Mouse (Mus musculus): Measurements from ENCODE around the gene Plek2. TPM values are rescaled to one million over a fixed set of nuclear protein-coding genes. Genes with fewer than 3 reads are reported as not detected.

The Plek2 gene
- 3.2 and 3.4 TPM in 2 replicates for polyA plus RNA-seq (2014; fragmentation: Nextera tagmentation; extraction: Ambion mirVana)

GRCm38 (mm10) chr12:78906707-78907162 lies at the start of gene Plek2:
Gene Plek2, minus strand, starts transcription at chr12:78906964.
- ATAC-seq (replicated peaks; ENCODE audit: insufficient number of reproducible peaks, low FRiP score, low TSS enrichment, low read depth): peak; percentile 64; the same call in 1 of the 2 replicates

GRCm38 (mm10) chr12:78956405-78956804 lies 49.6 kb upstream of the Plek2 start:
- no peaks in the 10 kb centered on the region for H3K27me3 ChIP-seq (ENCODE audit: control insufficient read depth, insufficient read depth, low read length)
- no peaks in the 10 kb centered on the region for H3K36me3 ChIP-seq (replicated peaks; ENCODE audit: control insufficient read depth, insufficient read depth, low read depth, low read length)
- no peaks in the 10 kb centered on the region for H3K4me1 ChIP-seq (ENCODE audit: control insufficient read depth, insufficient read depth, low read length)
- no peak overlapping the region for H3K27ac ChIP-seq (replicated peaks; ENCODE audit: low read depth, low read length)
- DNase-seq (ENCODE audit: low spot score): no peak
- no peak for ATAC-seq (replicated peaks; ENCODE audit: insufficient number of reproducible peaks, low FRiP score, low TSS enrichment, low read depth)
- H3K4me2 ChIP-seq (ENCODE audit: low read depth, low read length): no peak overlapping the region
- H3K9ac ChIP-seq (replicated peaks; ENCODE audit: low read length): no peak overlapping the region
- WGBS: 70% methylated on average over 4 of the region's 4 CpGs
- H3K4me3 ChIP-seq (ENCODE audit: low read depth, low read length): no peak overlapping the region
- no peaks in the 10 kb centered on the region for H3K9me3 ChIP-seq (replicated peaks; ENCODE audit: control insufficient read depth, low read length)

More at GRCm38 (mm10) chr12:78906707-78907162, at the start of gene Plek2:
- Histone ChIP-seq H3K36me3 (replicated peaks; ENCODE audit: control insufficient read depth, insufficient read depth, low read depth, low read length) (no peaks in the 10 kb centered on the region), H3K27me3 (ENCODE audit: control insufficient read depth, insufficient read depth, low read length) (peaks cover 25% of the 10 kb centered on the region), H3K9me3 (replicated peaks; ENCODE audit: control insufficient read depth, low read length) (no peaks in the 10 kb centered on the region), H3K4me3 (ENCODE audit: low read depth, low read length) (peak within 1 kb of the TSS; percentile 36), H3K9ac (replicated peaks; ENCODE audit: low read length) (peak within 1 kb of the TSS; percentile 48), H3K27ac (replicated peaks; ENCODE audit: low read depth, low read length) (no peak within 1 kb of the TSS), H3K4me1 (ENCODE audit: control insufficient read depth, insufficient read depth, low read length) (peaks cover 6% of the 10 kb centered on the region), H3K4me2 (ENCODE audit: low read depth, low read length) (peak within 1 kb of the TSS; percentile 88)
- peak; percentile 65 for DNase-seq (ENCODE audit: low spot score)
- 2% methylated on average over 37 of the region's 38 CpGs for WGBS

GRCm38 (mm10) chr12:78952484-78952883 lies 45.7 kb upstream of the Plek2 start:
- DNase-seq (ENCODE audit: low spot score) (no peak), ATAC-seq (replicated peaks; ENCODE audit: insufficient number of reproducible peaks, low FRiP score, low TSS enrichment, low read depth) (no peak)
- H3K9me3 ChIP-seq (replicated peaks; ENCODE audit: control insufficient read depth, low read length): no peaks in the 10 kb centered on the region
- H3K4me1 ChIP-seq (ENCODE audit: control insufficient read depth, insufficient read depth, low read length): no peaks in the 10 kb centered on the region
- no peaks in the 10 kb centered on the region for H3K36me3 ChIP-seq (replicated peaks; ENCODE audit: control insufficient read depth, insufficient read depth, low read depth, low read length)
- no peak overlapping the region for H3K9ac ChIP-seq (replicated peaks; ENCODE audit: low read length)
- H3K27me3 ChIP-seq (ENCODE audit: control insufficient read depth, insufficient read depth, low read length): no peaks in the 10 kb centered on the region
- 56% methylated on average over 3 of the region's 3 CpGs for WGBS
- no peak overlapping the region for H3K4me2 ChIP-seq (ENCODE audit: low read depth, low read length)
- H3K4me3 ChIP-seq (ENCODE audit: low read depth, low read length): no peak overlapping the region
- no peak overlapping the region for H3K27ac ChIP-seq (replicated peaks; ENCODE audit: low read depth, low read length)

- WGBS: 70% methylated on average over 11 of the region's 11 CpGs
- Histone ChIP-seq H3K4me3 (ENCODE audit: low read depth, low read length) (no peak overlapping the region), H3K27me3 (ENCODE audit: control insufficient read depth, insufficient read depth, low read length) (no peaks in the 10 kb centered on the region), H3K9ac (replicated peaks; ENCODE audit: low read length) (no peak overlapping the region), H3K4me1 (ENCODE audit: control insufficient read depth, insufficient read depth, low read length) (no peaks in the 10 kb centered on the region), H3K36me3 (replicated peaks; ENCODE audit: control insufficient read depth, insufficient read depth, low read depth, low read length) (no peaks in the 10 kb centered on the region), H3K27ac (replicated peaks; ENCODE audit: low read depth, low read length) (no peak overlapping the region), H3K4me2 (ENCODE audit: low read depth, low read length) (no peak overlapping the region), H3K9me3 (replicated peaks; ENCODE audit: control insufficient read depth, low read length) (no peaks in the 10 kb centered on the region)
- DNase-seq (ENCODE audit: low spot score) (no peak), ATAC-seq (replicated peaks; ENCODE audit: insufficient number of reproducible peaks, low FRiP score, low TSS enrichment, low read depth) (no peak)
Measured at GRCm38 (mm10) chr12:78952053-78952452, 45.3 kb upstream of the Plek2 start.

GRCm38 (mm10) chr12:78947661-78948060 lies 40.9 kb upstream of the Plek2 start:
- Histone ChIP-seq H3K4me2 (ENCODE audit: low read depth, low read length) (no peak overlapping the region), H3K4me3 (ENCODE audit: low read depth, low read length) (no peak overlapping the region), H3K4me1 (ENCODE audit: control insufficient read depth, insufficient read depth, low read length) (no peaks in the 10 kb centered on the region), H3K27ac (replicated peaks; ENCODE audit: low read depth, low read length) (no peak overlapping the region), H3K9ac (replicated peaks; ENCODE audit: low read length) (no peak overlapping the region), H3K36me3 (replicated peaks; ENCODE audit: control insufficient read depth, insufficient read depth, low read depth, low read length) (no peaks in the 10 kb centered on the region), H3K9me3 (replicated peaks; ENCODE audit: control insufficient read depth, low read length) (no peaks in the 10 kb centered on the region), H3K27me3 (ENCODE audit: control insufficient read depth, insufficient read depth, low read length) (no peaks in the 10 kb centered on the region)
- no peak for DNase-seq (ENCODE audit: low spot score)
- ATAC-seq (replicated peaks; ENCODE audit: insufficient number of reproducible peaks, low FRiP score, low TSS enrichment, low read depth): no peak
- 46% methylated on average over 5 of the region's 5 CpGs for WGBS

- Histone ChIP-seq H3K9me3 (replicated peaks; ENCODE audit: control insufficient read depth, low read length) (no peaks in the 10 kb centered on the region), H3K4me3 (ENCODE audit: low read depth, low read length) (no peak overlapping the region), H3K27ac (replicated peaks; ENCODE audit: low read depth, low read length) (no peak overlapping the region), H3K9ac (replicated peaks; ENCODE audit: low read length) (no peak overlapping the region), H3K4me2 (ENCODE audit: low read depth, low read length) (no peak overlapping the region), H3K4me1 (ENCODE audit: control insufficient read depth, insufficient read depth, low read length) (no peaks in the 10 kb centered on the region), H3K27me3 (ENCODE audit: control insufficient read depth, insufficient read depth, low read length) (no peaks in the 10 kb centered on the region), H3K36me3 (replicated peaks; ENCODE audit: control insufficient read depth, insufficient read depth, low read depth, low read length) (no peaks in the 10 kb centered on the region)
- ATAC-seq (replicated peaks; ENCODE audit: insufficient number of reproducible peaks, low FRiP score, low TSS enrichment, low read depth): no peak
- DNase-seq (ENCODE audit: low spot score): peak; percentile 17
- 79% methylated on average over 6 of the region's 6 CpGs for WGBS
Measured at GRCm38 (mm10) chr12:78947161-78947560, 40.4 kb upstream of the Plek2 start.

- H3K9me3 ChIP-seq (replicated peaks; ENCODE audit: control insufficient read depth, low read length): no peaks in the 10 kb centered on the region
- H3K4me1 ChIP-seq (ENCODE audit: control insufficient read depth, insufficient read depth, low read length): no peaks in the 10 kb centered on the region
- no peaks in the 10 kb centered on the region for H3K27me3 ChIP-seq (ENCODE audit: control insufficient read depth, insufficient read depth, low read length)
- no peak overlapping the region for H3K9ac ChIP-seq (replicated peaks; ENCODE audit: low read length)
- 88% methylated on average over 6 of the region's 6 CpGs for WGBS
- H3K27ac ChIP-seq (replicated peaks; ENCODE audit: low read depth, low read length): no peak overlapping the region
- no peak for ATAC-seq (replicated peaks; ENCODE audit: insufficient number of reproducible peaks, low FRiP score, low TSS enrichment, low read depth)
- no peak overlapping the region for H3K4me3 ChIP-seq (ENCODE audit: low read depth, low read length)
- no peak overlapping the region for H3K4me2 ChIP-seq (ENCODE audit: low read depth, low read length)
- DNase-seq (ENCODE audit: low spot score): no peak
- H3K36me3 ChIP-seq (replicated peaks; ENCODE audit: control insufficient read depth, insufficient read depth, low read depth, low read length): no peaks in the 10 kb centered on the region
Measured at GRCm38 (mm10) chr12:78942931-78943330, 36.2 kb upstream of the Plek2 start.

GRCm38 (mm10) chr12:78940081-78940480 lies 33.3 kb upstream of the Plek2 start:
- 82% methylated on average over 5 of the region's 5 CpGs for WGBS
- H3K9me3 ChIP-seq (replicated peaks; ENCODE audit: control insufficient read depth, low read length): no peaks in the 10 kb centered on the region
- ATAC-seq (replicated peaks; ENCODE audit: insufficient number of reproducible peaks, low FRiP score, low TSS enrichment, low read depth) (no peak), DNase-seq (ENCODE audit: low spot score) (no peak)
- no peaks in the 10 kb centered on the region for H3K36me3 ChIP-seq (replicated peaks; ENCODE audit: control insufficient read depth, insufficient read depth, low read depth, low read length)
- H3K27me3 ChIP-seq (ENCODE audit: control insufficient read depth, insufficient read depth, low read length): no peaks in the 10 kb centered on the region
- H3K9ac ChIP-seq (replicated peaks; ENCODE audit: low read length): no peak overlapping the region
- H3K4me1 ChIP-seq (ENCODE audit: control insufficient read depth, insufficient read depth, low read length): no peaks in the 10 kb centered on the region
- no peak overlapping the region for H3K4me3 ChIP-seq (ENCODE audit: low read depth, low read length)
- no peak overlapping the region for H3K27ac ChIP-seq (replicated peaks; ENCODE audit: low read depth, low read length)
- no peak overlapping the region for H3K4me2 ChIP-seq (ENCODE audit: low read depth, low read length)

All from embryonic facial prominence, embryonic 11.5 days (tissue).